Mouse (Mus musculus) liver, postnatal 0 days (tissue): Measurements from ENCODE around the gene Gm4498.
"Not testable (repeated sequence)": the region's sequence is repeated elsewhere in the genome, so short reads cannot be mapped to it uniquely, and the experiment has no call there.

ENCODE experiments used
- CTCF ChIP-seq: sonication (generic); IDR thresholded peaks from 2 replicates; pipeline ENCODE4 v1.5.1; 2016; ENCODE audit warnings: antibody characterized with exemption, low read depth
- EP300 ChIP-seq: IDR thresholded peaks from 2 replicates; pipeline ENCODE4 v1.6.1; 2016; ENCODE audit warnings: antibody characterized with exemption, low read depth, mild to moderate bottlenecking

DNA sequence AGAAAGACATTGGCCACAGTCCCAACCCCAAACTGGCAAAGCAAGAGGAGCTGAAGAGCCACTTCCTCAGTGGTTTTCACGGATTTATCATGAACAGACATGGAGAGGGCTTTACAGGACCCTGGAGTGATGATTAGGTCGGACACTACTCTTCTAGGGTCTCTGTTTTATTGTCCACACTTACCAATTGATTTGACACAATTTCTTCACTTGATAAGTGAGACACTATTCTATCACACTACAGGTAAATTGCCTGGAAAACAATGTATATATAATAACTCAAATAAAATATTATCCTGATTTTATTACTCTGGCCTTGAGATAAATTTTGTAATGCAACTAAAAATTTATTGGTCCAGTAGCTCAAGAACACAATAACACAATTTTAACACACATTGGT lies at the start of gene Gm4498:
- not testable (repeated sequence) for TF ChIP-seq CTCF, EP300
